ENCODE assay signal across 22 mouse cellular contexts in genomic region chr6:113959336-113959735, GRCm38 (mm10).
DNase-seq lines count a peak whose midpoint lies in the region; ATAC-seq and TF ChIP-seq lines count a peak whose summit lies in the region.
"Had no signal": no experiment of that assay in that cellular context is flagged by ENCODE, and none has a peak within 500 bp of the region (broad histone marks: within the 10 kb centered on the region; RNA-seq: fewer than 3 reads in every experiment).

No protein-coding gene starts in this region.

- no peaks in the 10 kb centered on the region for H3K36me3 ChIP-seq in stomach, postnatal 0 days (ENCODE audit: control insufficient read depth, insufficient read depth, low read length)
- H3K36me3 ChIP-seq: embryonic facial prominence, embryonic 10.5 days; heart, embryonic 12.5 days; hindbrain, embryonic 13.5 days; liver, embryonic 13.5 days had no signal

- no peaks in the 10 kb centered on the region for H3K27me3 ChIP-seq in stomach, postnatal 0 days (ENCODE audit: control insufficient read depth, insufficient read depth, low read length)
- H3K27me3 ChIP-seq: liver, embryonic 13.5 days had no signal

- WGBS in stomach, postnatal 0 days, result 73% methylated on average over 1 of the region's 1 CpGs

- TF ChIP-seq EP300 in stomach, postnatal 0 days (optimal IDR thresholded peaks at IDR 0.05), result no peak

- peak overlapping the region; percentile 23; the same call in 1 of the 2 replicates for H3K27ac ChIP-seq in layer of hippocampus, adult 2 months
- no peak overlapping the region for H3K27ac ChIP-seq in stomach, postnatal 0 days (replicated peaks)
- H3K27ac ChIP-seq: embryonic facial prominence, embryonic 10.5 days; hindbrain, embryonic 13.5 days; liver, embryonic 13.5 days had no signal

- peak; percentile 87 for ATAC-seq in cerebellum, adult (ENCODE audit: insufficient number of reproducible peaks, low FRiP score, low TSS enrichment)
- no peak for ATAC-seq in megakaryocyte, adult 5-6 weeks (ENCODE audit: poor library complexity, severe bottlenecking)
- no peak for ATAC-seq in stomach, postnatal 0 days (ENCODE audit: low FRiP score, low TSS enrichment)
- ATAC-seq: forebrain, embryonic 16.5 days; inflammation-experienced regulatory T-cells, adult 6 months had no signal

- H3K4me2 ChIP-seq in stomach, postnatal 0 days (replicated peaks; ENCODE audit: low read depth), result no peak overlapping the region
- H3K4me2 ChIP-seq: heart, embryonic 12.5 days; hindbrain, embryonic 13.5 days; liver, embryonic 13.5 days; lung, embryonic 14.5 days had no signal

- DNase-seq in layer of hippocampus, adult 2 months (ENCODE audit: low spot score in 2 of 2), result no peak
- DNase-seq in layer of hippocampus, postnatal 14 days (ENCODE audit: low spot score in 2 of 2), result no peak
- DNase-seq in cerebellum, adult 9-10 months, result peak; percentile 94
- DNase-seq in cerebellum, postnatal 4 days (ENCODE audit: low spot score in 2 of 2), result peak; percentile 29 to 63
- DNase-seq in stomach, postnatal 0 days (ENCODE audit: low spot score), result no peak
- DNase-seq in heart, postnatal 25 days (ENCODE audit: low spot score), result no peak
- DNase-seq: adrenal gland, postnatal 25 days; gastrocnemius, postnatal 14 days; heart, adult 11 months; heart, postnatal 10 days; kidney, adult 18-20 months; kidney, postnatal 10 days; liver, embryonic 13.5 days; lung, embryonic 14.5 days; right cerebral cortex, postnatal 14 days had no signal

- H3K9ac ChIP-seq in stomach, postnatal 0 days (ENCODE audit: low read length), result no peak overlapping the region
- H3K9ac ChIP-seq: heart, embryonic 12.5 days; hindbrain, embryonic 13.5 days; liver, embryonic 13.5 days; lung, embryonic 14.5 days had no signal

- no peaks in the 10 kb centered on the region for H3K4me1 ChIP-seq in stomach, postnatal 0 days (replicated peaks; ENCODE audit: control insufficient read depth, insufficient read depth)
- H3K4me1 ChIP-seq: heart, embryonic 12.5 days; liver, embryonic 13.5 days had no signal

- no peak overlapping the region for H3K4me3 ChIP-seq in layer of hippocampus, adult 2 months
- no peak overlapping the region for H3K4me3 ChIP-seq in stomach, postnatal 0 days (ENCODE audit: low read depth, low read length)
- H3K4me3 ChIP-seq: embryonic facial prominence, embryonic 10.5 days; heart, embryonic 12.5 days; hindbrain, embryonic 13.5 days; liver, embryonic 13.5 days had no signal

- intact Hi-C loops in heart, postnatal 25 days (cut with DNase I), result no loop called here

- no peak for TF ChIP-seq CTCF in layer of hippocampus, adult 2 months (conservative IDR thresholded peaks at IDR 0.05)
- no peak for TF ChIP-seq CTCF in stomach, postnatal 0 days (IDR thresholded peaks at IDR 0.05; ENCODE audit: low read depth)

- H3K9me3 ChIP-seq in stomach, postnatal 0 days (ENCODE audit: control insufficient read depth, low read length), result no peaks in the 10 kb centered on the region
- H3K9me3 ChIP-seq: embryonic facial prominence, embryonic 10.5 days; heart, embryonic 12.5 days; hindbrain, embryonic 13.5 days; liver, embryonic 13.5 days had no signal

Comparison
In these comparisons a context has a peak if more than half of its experiments do, and no peak if none do; other contexts are left out.
1. DNase-seq: peak in cerebellum, adult 9-10 months (single experiment) and cerebellum, postnatal 4 days (2 of 2); none in layer of hippocampus, adult 2 months (0 of 2), layer of hippocampus, postnatal 14 days (0 of 2), stomach, postnatal 0 days (single experiment) and heart, postnatal 25 days (single experiment).